Mouse (Mus musculus) forebrain, embryonic 10.5 days (tissue): Measurements from ENCODE around the gene Ankrd54. TPM values are rescaled to one million over a fixed set of nuclear protein-coding genes. Genes with fewer than 3 reads are reported as not detected.
A peak's percentile ranks its signal among the peaks of the same experiment; 100 is the strongest.

Experiments used
- DNase-seq: peaks from one replicate; pipeline ENCODE4 v3.0.0-alpha.2; 2017; ENCODE audit warnings: low spot score; ENCODE audit errors: extremely low spot score
- H3K27ac ChIP-seq: fragments of 300-500 bp; sonication (generic); 2 replicates; pipeline ENCODE4 v1.5.1; 2016; ENCODE audit warnings: mild to moderate bottlenecking
- H3K27me3 ChIP-seq: fragments of 300-500 bp; sonication (generic); 2 replicates; pipeline ENCODE4 v1.6.1; 2016; ENCODE audit warnings: mild to moderate bottlenecking; ENCODE audit not compliant: poor library complexity, severe bottlenecking
- H3K36me3 ChIP-seq: fragments of 300-500 bp; sonication (generic); replicated peaks from 2 replicates; pipeline ENCODE4 v1.6.1; 2016; ENCODE audit warnings: mild to moderate bottlenecking, moderate library complexity
- H3K4me1 ChIP-seq: fragments of 300-500 bp; sonication (generic); 2 replicates; pipeline ENCODE4 v1.6.1; 2016
- H3K4me3 ChIP-seq: fragments of 300-500 bp; sonication (generic); 2 replicates; pipeline ENCODE4 v1.5.1; 2016; ENCODE audit warnings: mild to moderate bottlenecking, moderate library complexity
- H3K9me3 ChIP-seq: fragments of 300-500 bp; sonication (generic); 2 replicates; pipeline ENCODE4 v1.6.1; 2016; ENCODE audit warnings: mild to moderate bottlenecking, moderate library complexity
- WGBS: fragments of 180-500 bp; shearing (Covaris S2); methylation state at CpG from one replicate; pipeline ENCODE4 v1.1.7; 2016; 5-methylcytosine and 5-hydroxymethylcytosine counted together
- polyA plus RNA-seq: library from polyadenylated mRNA; unstranded; fragments of >200 nt; fragmentation: Nextera tagmentation; extraction: Ambion mirVana; gene quantifications from 2 replicates; pipeline ENCODE4 v1.2.1, GENCODE M21; 2016

Gene Ankrd54
- 56.0 and 60.5 TPM in 2 replicates for polyA plus RNA-seq

- Histone ChIP-seq H3K27me3 (no peaks in the 10 kb centered on the region), H3K4me1 (peaks cover 44% of the 10 kb centered on the region), H3K4me3 (peak within 1 kb of the TSS; percentile 82), H3K36me3 (peaks cover 37% of the 10 kb centered on the region), H3K27ac (peak within 1 kb of the TSS; percentile 86), H3K9me3 (no peaks in the 10 kb centered on the region)
- DNase-seq, result peak; percentile 97
- WGBS, result under 1% methylated on average over 80 of the region's 80 CpGs
These were observed at the start of gene Ankrd54 for GRCm38 (mm10) chr15:79062376-79063159. TSS of gene Ankrd54 (minus strand) at chr15:79062893.

- Histone ChIP-seq H3K4me1 (peaks cover 32% of the 10 kb centered on the region), H3K27ac (no peak overlapping the region), H3K9me3 (no peaks in the 10 kb centered on the region), H3K36me3 (peaks cover 23% of the 10 kb centered on the region), H3K4me3 (no peak overlapping the region), H3K27me3 (peaks cover 37% of the 10 kb centered on the region)
- WGBS, result 91% methylated on average over 4 of the region's 4 CpGs
- DNase-seq, result no peak
These were observed 49.1 kb upstream of the Ankrd54 start for GRCm38 (mm10) chr15:79111774-79112173.

GRCm38 (mm10) chr15:79110528-79110927 is 47.8 kb upstream of the Ankrd54 start:
- Histone ChIP-seq H3K36me3 (peaks cover 16% of the 10 kb centered on the region), H3K4me3 (peak overlapping the region; percentile 90), H3K27me3 (peaks cover 37% of the 10 kb centered on the region), H3K9me3 (no peaks in the 10 kb centered on the region), H3K4me1 (peaks cover 32% of the 10 kb centered on the region), H3K27ac (no peak overlapping the region)
- no peak for DNase-seq
- 64% methylated on average over 2 of the region's 2 CpGs for WGBS

GRCm38 (mm10) chr15:79110031-79110430 is 47.3 kb upstream of the Ankrd54 start:
- peaks cover 32% of the 10 kb centered on the region for H3K4me1 ChIP-seq
- WGBS, result 17% methylated on average over 9 of the region's 9 CpGs
- peak overlapping the region; percentile 90 for H3K4me3 ChIP-seq
- H3K36me3 ChIP-seq, result peaks cover 11% of the 10 kb centered on the region
- no peak overlapping the region for H3K27ac ChIP-seq
- peaks cover 37% of the 10 kb centered on the region for H3K27me3 ChIP-seq
- DNase-seq, result no peak
- H3K9me3 ChIP-seq, result no peaks in the 10 kb centered on the region

GRCm38 (mm10) chr15:79109321-79109934 is 46.7 kb upstream of the Ankrd54 start:
- peaks cover 6% of the 10 kb centered on the region for H3K36me3 ChIP-seq
- peak overlapping the region; percentile 90 for H3K4me3 ChIP-seq
- H3K4me1 ChIP-seq, result peaks cover 32% of the 10 kb centered on the region
- no peak for DNase-seq
- no peaks in the 10 kb centered on the region for H3K9me3 ChIP-seq
- peak overlapping the region; percentile 92 for H3K27ac ChIP-seq
- H3K27me3 ChIP-seq, result peaks cover 37% of the 10 kb centered on the region
- under 1% methylated on average over 46 of the region's 46 CpGs for WGBS

GRCm38 (mm10) chr15:79108421-79109320 is 46.0 kb upstream of the Ankrd54 start, which contains the start of gene Micall1:
TSS of gene Micall1 (plus strand) at chr15:79108898.
- Histone ChIP-seq H3K36me3 (peaks cover 6% of the 10 kb centered on the region), H3K27ac (peak within 1 kb of the TSS; percentile 92), H3K4me1 (peaks cover 32% of the 10 kb centered on the region), H3K9me3 (no peaks in the 10 kb centered on the region), H3K4me3 (peak within 1 kb of the TSS; percentile 90), H3K27me3 (peaks cover 37% of the 10 kb centered on the region)
- peak; percentile 59 for DNase-seq
- WGBS, result 1% methylated on average over 82 of the region's 85 CpGs

GRCm38 (mm10) chr15:79107966-79108365 is 45.3 kb upstream of the Ankrd54 start:
- H3K4me1 ChIP-seq, result peaks cover 32% of the 10 kb centered on the region
- DNase-seq, result no peak

GRCm38 (mm10) chr15:79105804-79106203 is 43.1 kb upstream of the Ankrd54 start:
- Histone ChIP-seq H3K27me3 (peaks cover 28% of the 10 kb centered on the region), H3K27ac (no peak overlapping the region), H3K36me3 (no peaks in the 10 kb centered on the region), H3K4me1 (peaks cover 42% of the 10 kb centered on the region), H3K4me3 (no peak overlapping the region), H3K9me3 (no peaks in the 10 kb centered on the region)
- 60% methylated on average over 2 of the region's 2 CpGs for WGBS
- DNase-seq, result no peak

More at GRCm38 (mm10) chr15:79107966-79108365, 45.3 kb upstream of the Ankrd54 start:
- H3K27ac ChIP-seq, result peak overlapping the region; percentile 92
- H3K36me3 ChIP-seq, result peaks cover 5% of the 10 kb centered on the region
- peaks cover 37% of the 10 kb centered on the region for H3K27me3 ChIP-seq
- 25% methylated on average over 7 of the region's 7 CpGs for WGBS
- no peaks in the 10 kb centered on the region for H3K9me3 ChIP-seq
- H3K4me3 ChIP-seq, result peak overlapping the region; percentile 90

- H3K4me3 ChIP-seq, result no peak overlapping the region
- DNase-seq, result no peak
- H3K36me3 ChIP-seq, result no peaks in the 10 kb centered on the region
- 78% methylated on average over 10 of the region's 10 CpGs for WGBS
- H3K27me3 ChIP-seq, result peaks cover 12% of the 10 kb centered on the region
- H3K27ac ChIP-seq, result no peak overlapping the region
- peaks cover 31% of the 10 kb centered on the region for H3K4me1 ChIP-seq
- no peaks in the 10 kb centered on the region for H3K9me3 ChIP-seq
These were observed 40.6 kb upstream of the Ankrd54 start for GRCm38 (mm10) chr15:79103264-79103663.

- Histone ChIP-seq H3K27ac (peak overlapping the region; percentile 30; the same call in 1 of the 2 replicates), H3K4me1 (peaks cover 39% of the 10 kb centered on the region), H3K9me3 (no peaks in the 10 kb centered on the region), H3K36me3 (peaks cover 2% of the 10 kb centered on the region), H3K4me3 (no peak overlapping the region), H3K27me3 (no peaks in the 10 kb centered on the region)
- no peak for DNase-seq
These were observed 38.8 kb upstream of the Ankrd54 start for GRCm38 (mm10) chr15:79101531-79101930.

- Histone ChIP-seq H3K36me3 (peaks cover 14% of the 10 kb centered on the region), H3K27ac (no peak overlapping the region), H3K4me3 (no peak overlapping the region), H3K27me3 (no peaks in the 10 kb centered on the region), H3K9me3 (no peaks in the 10 kb centered on the region), H3K4me1 (peaks cover 43% of the 10 kb centered on the region)
- DNase-seq, result no peak
- WGBS, result 83% methylated on average over 4 of the region's 4 CpGs
These were observed 37.7 kb upstream of the Ankrd54 start for GRCm38 (mm10) chr15:79100391-79100790.

- Histone ChIP-seq H3K36me3 (peaks cover 23% of the 10 kb centered on the region), H3K27ac (0 out of 2 replicates have a peak overlapping the region, but pooled peaks have one; percentile 21), H3K4me1 (peaks cover 43% of the 10 kb centered on the region), H3K9me3 (no peaks in the 10 kb centered on the region), H3K4me3 (no peak overlapping the region), H3K27me3 (no peaks in the 10 kb centered on the region)
- DNase-seq, result no peak
- 69% methylated on average over 4 of the region's 4 CpGs for WGBS
These were observed 36.8 kb upstream of the Ankrd54 start for GRCm38 (mm10) chr15:79099456-79099855.
